Mouse (Mus musculus) kidney, postnatal 10 days (tissue): ENCODE data around the gene Bcar3.

Experiments used
- DNase-seq: peaks from one replicate; pipeline ENCODE4 v3.0.0; 2021; ENCODE audit warnings: mixed read lengths

Gene Bcar3

GRCm38 (mm10) chr3:122421042-122421702, 127.2 kb downstream of the Bcar3 start:
- no peak for DNase-seq

- no peak for DNase-seq
Observed at GRCm38 (mm10) chr3:122421802-122422201, 127.9 kb downstream of the Bcar3 start.

- DNase-seq: no peak
Observed at GRCm38 (mm10) chr3:122422276-122422675, 128.3 kb downstream of the Bcar3 start.

GRCm38 (mm10) chr3:122423643-122424042, 129.7 kb downstream of the Bcar3 start:
- no peak for DNase-seq

- DNase-seq: no peak
Observed at GRCm38 (mm10) chr3:122428325-122428821, 134.4 kb downstream of the Bcar3 start.

- DNase-seq: peak; percentile 74
Observed at GRCm38 (mm10) chr3:122430780-122431497, 137.0 kb downstream of the Bcar3 start.

GRCm38 (mm10) chr3:122432811-122433406, 139.0 kb downstream of the Bcar3 start:
- DNase-seq: no peak

GRCm38 (mm10) chr3:122433975-122434626, 140.2 kb downstream of the Bcar3 start:
- DNase-seq: no peak

- no peak for DNase-seq
Observed at GRCm38 (mm10) chr3:122434983-122435935, 141.3 kb downstream of the Bcar3 start.

GRCm38 (mm10) chr3:122438143-122438825, 144.3 kb downstream of the Bcar3 start:
- DNase-seq: no peak

- no peak for DNase-seq
Observed at GRCm38 (mm10) chr3:122445696-122446095, 151.8 kb downstream of the Bcar3 start.

- DNase-seq: no peak
Observed at GRCm38 (mm10) chr3:122446678-122447077, 152.7 kb downstream of the Bcar3 start.

- DNase-seq: no peak
Observed at GRCm38 (mm10) chr3:122448196-122448595, 154.3 kb downstream of the Bcar3 start.

- DNase-seq: no peak
Observed at GRCm38 (mm10) chr3:122450041-122450440, 156.1 kb downstream of the Bcar3 start.

- no peak for DNase-seq
Observed at GRCm38 (mm10) chr3:122453875-122454274, 159.9 kb downstream of the Bcar3 start.

GRCm38 (mm10) chr3:122456156-122456555, 162.2 kb downstream of the Bcar3 start:
- no peak for DNase-seq

- DNase-seq: no peak
Observed at GRCm38 (mm10) chr3:122456807-122457206, 162.9 kb downstream of the Bcar3 start.

- no peak for DNase-seq
Observed at GRCm38 (mm10) chr3:122457723-122458122, 163.8 kb downstream of the Bcar3 start.

- no peak for DNase-seq
Observed at GRCm38 (mm10) chr3:122458743-122459142, 164.8 kb downstream of the Bcar3 start.

GRCm38 (mm10) chr3:122460848-122461511, 167.0 kb downstream of the Bcar3 start:
- no peak for DNase-seq

- DNase-seq: no peak
Observed at GRCm38 (mm10) chr3:122461512-122461881, 167.6 kb downstream of the Bcar3 start.
